Mouse (Mus musculus) testis, postnatal 14 days (tissue): ENCODE results near the gene Akap2.

Experiments
- DNase-seq: peaks from one replicate; pipeline ENCODE4 v3.0.0; 2021; ENCODE audit warnings: low spot score

Gene Akap2

GRCm38 (mm10) chr4:57755085-57755484 is 37.6 kb downstream of the Akap2 start:
- no peak for DNase-seq

DNA sequence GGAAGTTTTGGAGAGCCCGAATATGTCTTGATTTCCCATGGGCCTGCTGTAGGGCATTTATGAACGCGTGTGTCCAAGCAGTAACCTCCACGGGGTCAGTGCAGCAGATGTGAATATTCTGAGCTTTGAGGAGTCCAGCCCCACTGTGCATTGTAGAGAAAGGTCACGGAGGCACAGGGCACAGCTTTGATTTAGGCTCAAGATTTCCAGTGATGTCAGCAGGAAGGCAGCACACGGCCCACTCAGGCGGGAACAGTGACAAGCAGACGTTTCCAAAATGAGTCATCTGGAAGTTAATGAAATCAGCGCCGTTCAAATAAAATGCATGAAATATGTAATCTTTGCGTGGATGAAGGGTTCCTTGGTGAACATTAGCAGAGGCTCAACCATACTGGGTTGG is 40.5 kb downstream of the Akap2 start:
- DNase-seq: no peak

- no peak for DNase-seq
Measured at GRCm38 (mm10) chr4:57762424-57762823, 45.0 kb downstream of the Akap2 start.

DNA sequence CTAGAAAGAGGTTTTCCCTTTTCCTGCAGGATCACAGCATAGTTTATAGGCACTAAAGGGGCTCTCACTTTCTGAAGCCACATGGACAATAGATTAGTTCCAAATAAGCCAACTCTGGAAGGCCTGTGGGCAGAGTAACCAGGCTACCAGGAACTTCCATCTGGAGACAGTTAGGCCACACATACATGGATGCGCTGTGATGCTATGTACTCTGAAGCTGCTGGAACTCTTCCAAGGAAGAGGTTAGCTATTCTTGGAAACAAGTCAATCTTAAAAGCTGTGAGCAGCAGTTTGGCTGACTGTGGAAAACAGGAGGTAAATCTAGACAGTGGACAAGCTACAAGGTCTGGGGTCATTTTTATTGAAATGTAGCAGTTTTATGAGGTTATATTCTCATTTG is 46.9 kb downstream of the Akap2 start:
- no peak for DNase-seq

DNA sequence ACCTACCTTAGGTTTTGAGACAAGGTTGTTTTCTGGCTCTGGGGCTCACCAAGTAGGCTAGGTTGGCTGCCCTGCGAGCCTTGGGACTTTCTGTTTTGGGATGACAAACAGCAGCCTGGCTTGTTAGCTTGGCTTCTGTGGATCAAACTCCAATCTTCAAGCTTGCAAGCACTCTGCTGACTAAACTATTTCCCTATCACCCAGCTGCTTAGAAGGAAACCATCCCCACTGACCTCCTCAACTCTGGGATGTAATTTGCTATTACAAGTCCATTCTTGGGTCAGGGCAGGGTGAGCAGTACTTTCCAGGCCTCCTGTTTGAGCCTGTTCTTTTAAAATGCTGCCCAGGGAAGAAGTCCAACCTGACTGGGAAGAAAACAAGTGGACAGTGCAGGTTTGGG is 47.5 kb downstream of the Akap2 start:
- DNase-seq: no peak

GRCm38 (mm10) chr4:57765806-57766205 is 48.3 kb downstream of the Akap2 start:
- DNase-seq: no peak

DNA sequence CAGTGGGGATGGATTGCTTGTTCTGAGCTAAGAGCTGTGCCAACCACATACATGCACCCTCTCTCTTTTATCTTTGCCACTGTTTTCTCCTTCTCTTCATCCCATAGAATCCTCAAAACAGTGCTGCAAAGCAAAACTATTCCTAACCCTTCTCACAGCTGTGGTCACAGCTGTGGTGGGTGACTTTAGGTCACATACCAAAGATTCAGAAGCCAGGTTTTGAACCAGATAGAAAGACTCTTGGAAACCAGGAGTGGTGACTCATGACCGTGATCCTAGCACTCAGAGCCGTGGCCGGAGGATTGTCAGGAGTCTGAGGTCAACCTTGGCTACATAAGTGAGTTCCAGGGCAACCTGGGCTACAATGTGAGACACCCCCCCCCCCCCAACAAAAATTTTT is 51.5 kb downstream of the Akap2 start:
- DNase-seq: no peak

GRCm38 (mm10) chr4:57770185-57770823 is 52.8 kb downstream of the Akap2 start:
- no peak for DNase-seq

DNA sequence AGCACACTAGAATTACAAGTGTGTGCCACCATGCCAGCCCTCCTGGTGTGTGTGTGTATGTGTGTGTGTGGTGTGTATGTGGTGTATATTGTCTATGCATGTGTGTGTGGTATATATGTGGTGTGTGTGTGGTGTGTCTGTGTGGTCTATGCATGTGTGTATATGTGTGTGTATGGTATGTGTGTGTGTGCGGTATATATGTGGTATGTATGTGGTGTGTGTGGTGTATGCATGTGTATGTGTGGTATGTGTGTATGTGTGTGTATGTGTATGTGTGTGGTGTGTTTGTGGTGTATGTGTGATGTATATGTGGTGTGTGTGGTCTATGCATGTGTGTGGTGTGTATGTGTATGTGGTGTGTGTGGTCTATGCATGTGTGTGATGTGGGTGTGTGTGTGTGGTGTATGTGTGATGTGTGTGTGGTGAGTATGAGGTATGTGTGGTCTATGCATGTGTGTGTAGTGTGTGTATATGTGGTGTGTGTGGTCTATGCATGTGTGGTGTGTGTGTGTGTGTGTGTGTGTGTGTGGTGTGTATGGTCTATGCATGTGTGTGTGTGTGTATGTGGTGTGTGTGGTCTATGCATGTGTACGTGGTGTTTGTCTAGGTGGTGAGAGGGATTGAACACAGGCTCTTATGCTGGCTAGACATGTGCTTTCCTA is 54.2 kb downstream of the Akap2 start:
- DNase-seq: no peak

DNA sequence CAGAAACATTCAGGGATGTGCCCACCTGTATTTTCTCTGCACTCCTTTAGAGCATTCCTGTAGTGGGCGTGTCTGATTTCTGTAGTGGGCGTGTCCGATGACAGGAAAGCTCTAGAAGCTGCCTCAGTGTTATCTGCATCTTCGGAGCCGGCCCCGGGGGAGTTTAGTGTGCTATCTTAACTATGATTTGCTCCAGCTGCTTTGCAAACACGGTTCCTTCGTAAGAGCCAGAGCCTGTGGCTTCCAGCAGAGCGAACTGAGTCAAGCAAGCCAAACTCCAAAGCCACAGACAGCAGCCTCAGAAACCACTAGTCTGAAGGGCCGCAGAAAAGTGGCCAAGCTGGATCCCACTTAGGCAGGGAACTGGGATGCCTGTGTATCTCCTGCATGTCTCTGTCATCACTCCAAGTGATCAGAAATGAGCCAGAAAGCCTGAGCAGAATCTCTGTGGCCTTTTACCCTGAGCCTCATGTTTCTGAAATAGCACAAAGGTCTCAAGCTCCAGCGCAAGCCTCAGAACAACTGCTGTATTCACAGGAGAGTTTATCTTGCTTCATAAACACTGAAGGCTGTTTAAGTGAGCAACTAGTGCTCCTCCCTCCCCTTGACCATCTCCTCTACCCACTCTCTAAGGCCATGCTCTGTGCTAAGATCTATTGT is 55.5 kb downstream of the Akap2 start:
- DNase-seq: peak; percentile 46

DNA sequence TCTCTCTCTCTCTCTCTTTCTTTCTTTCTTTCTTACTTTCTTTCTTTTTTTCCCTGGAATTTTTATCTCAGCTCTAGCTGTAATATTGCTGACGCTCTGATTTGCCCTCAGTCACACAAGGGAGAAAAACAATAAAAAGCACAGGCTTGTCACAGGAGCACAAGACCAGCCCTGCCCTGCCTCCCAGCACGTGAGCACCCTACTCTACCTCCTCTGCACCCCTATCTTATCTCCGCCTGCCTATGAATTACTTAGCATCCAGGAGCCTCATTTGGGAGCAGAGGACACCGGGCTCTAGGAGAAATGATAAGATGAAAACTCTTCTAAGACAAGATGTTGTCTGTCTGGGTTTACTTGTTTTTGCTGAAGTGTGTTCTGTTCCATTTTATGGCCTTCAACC is 57.1 kb downstream of the Akap2 start:
- peak; percentile 67 for DNase-seq

DNA sequence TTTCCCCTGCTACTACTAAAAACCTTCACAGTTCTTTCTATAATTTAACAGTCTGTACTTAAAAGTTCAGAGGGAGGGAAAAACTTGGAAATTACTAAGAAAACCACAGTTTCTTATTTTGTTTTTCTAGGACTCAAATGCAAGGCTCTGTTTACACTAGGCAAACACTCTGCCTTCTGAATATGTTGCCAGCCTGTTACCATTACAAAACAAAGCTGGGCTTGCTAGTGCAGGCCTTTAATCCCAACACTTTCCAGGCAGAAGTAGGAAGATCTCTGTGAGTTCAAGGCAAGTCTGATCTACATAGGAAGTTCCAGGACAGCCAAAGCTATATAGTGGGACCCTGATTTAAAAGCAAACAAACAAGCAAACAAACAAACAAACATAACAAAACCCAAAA is 58.1 kb downstream of the Akap2 start:
- DNase-seq: no peak

- no peak for DNase-seq
Measured at GRCm38 (mm10) chr4:57780403-57780802, 62.9 kb downstream of the Akap2 start.

- no peak for DNase-seq
Measured at GRCm38 (mm10) chr4:57780833-57781641, 63.6 kb downstream of the Akap2 start.

DNA sequence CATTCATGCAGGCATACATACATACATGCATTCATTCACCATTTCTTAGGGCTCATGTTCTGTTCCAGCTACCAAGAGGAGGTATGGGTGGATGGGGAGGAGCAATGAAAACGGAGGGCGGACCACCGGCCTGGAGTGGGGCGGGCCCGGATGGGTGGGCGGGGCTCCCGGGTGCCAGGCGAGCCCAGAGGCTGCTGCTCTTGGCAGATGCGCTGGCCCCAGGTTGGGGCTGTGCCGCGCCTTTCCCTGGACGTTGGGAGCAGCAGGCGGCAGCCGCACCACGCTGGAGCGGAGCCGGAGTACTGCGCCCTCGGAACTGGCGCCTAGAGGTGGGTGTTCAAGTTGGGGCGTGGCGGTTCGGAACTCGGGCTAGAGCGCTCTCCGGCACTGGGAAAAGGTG is 64.5 kb downstream of the Akap2 start:
- peak; percentile 57 for DNase-seq

- no peak for DNase-seq
Measured at GRCm38 (mm10) chr4:57782549-57783390, 65.3 kb downstream of the Akap2 start.

DNA sequence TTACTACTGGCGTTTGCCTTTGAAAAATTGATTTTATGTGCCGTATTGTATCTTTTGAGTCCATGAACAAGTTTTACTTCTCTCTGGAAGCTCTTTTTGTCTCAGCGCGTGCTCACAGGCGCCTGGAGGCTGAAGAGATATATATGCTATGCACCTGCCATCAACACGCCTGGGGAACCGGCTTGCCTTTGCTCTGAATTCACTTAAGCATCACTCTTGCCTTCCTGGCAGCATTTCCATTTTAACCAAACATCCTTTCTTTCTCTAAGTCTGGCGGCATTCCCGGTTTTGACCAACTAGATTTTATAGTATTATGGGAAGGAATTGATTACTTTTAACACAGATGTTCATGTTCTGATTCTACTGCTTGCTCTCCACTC is 65.9 kb downstream of the Akap2 start:
- no peak for DNase-seq

DNA sequence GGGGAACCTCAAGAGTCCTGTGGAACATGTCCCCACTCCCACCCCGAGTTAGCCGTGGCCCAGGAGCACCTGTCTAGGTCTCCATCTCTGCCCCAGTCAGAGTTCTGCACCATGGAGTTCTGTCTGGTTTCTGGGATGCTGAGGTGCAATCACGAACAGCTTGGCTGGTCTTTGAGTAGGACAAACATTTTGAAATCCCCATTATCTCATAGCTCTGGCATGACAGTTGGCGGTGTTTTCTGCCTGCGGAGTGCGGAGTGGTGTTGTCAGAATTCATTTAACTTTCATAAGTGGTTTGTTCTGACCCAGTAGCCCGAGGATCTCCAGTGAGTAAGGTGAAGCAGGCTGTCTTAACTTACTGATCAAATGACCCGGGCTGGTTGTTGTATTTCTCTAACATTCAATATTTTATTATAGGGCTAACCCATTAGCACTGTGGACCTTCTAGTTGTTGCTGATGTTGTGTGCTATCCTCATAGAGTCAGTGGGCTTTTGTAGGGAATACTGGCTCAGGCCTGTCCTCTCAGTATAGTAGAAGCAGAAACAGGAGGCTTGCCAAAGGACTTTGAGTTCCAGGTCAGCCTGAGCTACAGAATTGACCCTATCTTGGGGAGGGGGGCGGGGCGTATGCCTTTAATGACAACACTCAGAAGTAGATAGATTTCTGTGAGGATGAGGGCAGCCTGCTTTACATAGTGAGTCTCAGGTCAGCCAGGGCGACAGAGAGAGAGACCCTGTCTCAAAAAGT is 66.6 kb downstream of the Akap2 start:
- DNase-seq: no peak

DNA sequence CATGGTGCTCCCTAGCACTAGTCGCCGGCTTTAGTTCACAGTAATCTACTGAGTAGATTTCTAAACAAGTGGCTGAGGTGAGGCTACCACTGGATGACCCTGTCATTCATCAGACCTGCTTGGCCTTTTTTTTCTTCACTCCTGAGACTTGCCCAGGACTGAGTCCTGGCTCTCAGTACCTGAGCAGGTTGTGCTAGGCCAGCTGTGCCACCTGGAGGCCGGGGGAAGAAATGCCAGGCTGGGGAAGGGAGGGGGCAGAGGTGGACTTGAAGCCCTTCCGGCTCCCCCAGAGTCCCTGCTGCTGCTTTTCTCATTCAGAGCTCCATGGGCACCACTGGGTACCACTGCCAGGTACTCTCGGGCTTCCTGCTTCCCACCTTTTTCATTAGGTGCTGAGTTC is 71.3 kb downstream of the Akap2 start:
- no peak for DNase-seq

DNA sequence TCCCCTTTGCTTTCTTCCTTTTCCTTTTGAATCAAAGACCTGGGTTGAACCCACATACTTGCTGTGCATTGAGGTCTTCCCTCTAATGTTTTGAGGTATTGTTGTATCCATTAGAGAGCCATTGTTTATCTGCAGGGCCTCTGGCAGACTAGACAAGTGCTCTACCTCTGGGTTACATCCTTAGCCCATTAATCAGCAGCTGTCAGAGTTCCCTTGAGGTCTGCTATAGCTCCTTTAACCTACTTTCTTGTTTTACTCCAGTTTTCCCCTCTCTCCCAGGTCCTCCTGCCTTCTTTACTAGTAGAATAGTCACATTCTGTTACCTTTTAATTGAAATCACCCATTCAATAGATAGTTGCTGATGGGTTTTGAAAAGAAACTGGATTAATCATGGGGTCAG is 71.7 kb downstream of the Akap2 start:
- no peak for DNase-seq

DNA sequence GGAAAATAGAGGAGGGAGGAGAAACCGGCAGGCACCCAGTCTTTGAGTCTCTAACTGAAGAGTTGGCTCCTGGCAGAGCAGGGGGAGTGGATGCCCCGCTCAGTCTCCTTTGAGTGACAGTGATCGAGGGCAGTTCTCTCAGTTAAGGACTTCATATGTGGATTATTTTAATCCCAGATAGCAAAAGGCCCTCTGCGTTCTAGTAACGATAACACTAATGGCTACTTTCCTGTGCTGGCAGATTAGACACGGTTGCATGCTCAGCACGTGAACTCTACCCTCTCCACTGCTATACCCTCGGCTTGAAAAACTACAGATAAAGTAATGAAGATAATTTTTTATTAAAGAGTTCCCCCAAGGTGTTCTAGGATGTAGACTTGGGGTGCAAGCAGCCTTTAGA is 76.5 kb downstream of the Akap2 start:
- DNase-seq: no peak
